Mouse (Mus musculus): Measurements from ENCODE around the gene Saysd1. TPM values are rescaled to one million over a fixed set of nuclear protein-coding genes. Genes with fewer than 3 reads are reported as not detected.

Saysd1 gene
- 11.6 and 12.6 TPM in 2 replicates for polyA plus RNA-seq (2015; fragmentation: Nextera tagmentation; extraction: Ambion mirVana)

DNA sequence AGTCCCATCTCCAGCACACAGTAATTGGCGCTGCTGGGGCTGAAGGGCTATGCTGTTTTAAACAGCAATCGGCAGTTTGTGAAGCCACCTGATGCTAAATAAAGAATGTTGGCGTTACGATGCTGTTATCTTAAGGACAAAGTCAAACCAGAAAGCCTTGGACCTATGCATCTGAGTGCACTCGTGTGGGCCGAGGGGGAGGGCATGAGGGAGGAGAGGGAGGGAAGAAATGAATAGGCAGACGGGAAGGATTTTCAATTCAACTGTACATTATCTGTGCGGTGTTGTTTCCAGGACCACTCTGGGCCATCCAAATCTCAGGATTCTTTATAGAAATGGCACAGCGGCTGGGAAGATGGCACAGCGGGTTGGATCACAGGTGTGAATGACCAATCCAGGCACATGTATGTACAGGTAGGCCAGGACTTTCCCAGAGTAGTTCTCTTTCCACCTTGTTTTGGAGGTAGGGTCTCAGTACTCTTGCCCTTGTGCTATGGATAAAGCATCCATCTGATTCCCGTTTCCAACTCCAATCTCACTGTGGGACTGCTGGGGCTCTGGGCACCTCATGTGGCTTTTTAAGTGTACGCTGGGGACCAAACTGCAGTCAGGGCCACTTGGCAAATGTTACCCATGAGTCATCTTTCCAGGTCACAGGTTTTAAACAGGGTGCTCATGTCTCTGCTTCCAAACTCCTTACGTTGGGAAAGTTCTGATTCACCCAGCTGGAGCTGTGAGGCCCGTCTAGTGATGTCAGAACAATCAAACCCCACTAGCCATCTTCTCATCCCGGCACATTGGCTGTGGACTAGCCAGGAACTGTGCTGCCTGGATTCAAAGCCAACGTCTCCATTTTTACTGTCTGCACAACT lies at the start of gene Saysd1:
Saysd1 (minus strand) TSS at position 51 of the 872 bp plus-strand sequence.
- Histone ChIP-seq H3K4me1 (ENCODE audit: control insufficient read depth, insufficient read depth, low read length) (no peaks in the 10 kb centered on the region), H3K4me3 (ENCODE audit: low read depth, low read length) (no peak within 1 kb of the TSS), H3K36me3 (ENCODE audit: control insufficient read depth, insufficient read depth, low read length) (no peaks in the 10 kb centered on the region), H3K4me2 (ENCODE audit: low read length) (no peak within 1 kb of the TSS), H3K27ac (ENCODE audit: low read length) (no peak within 1 kb of the TSS), H3K9ac (ENCODE audit: low read depth, low read length) (no peak within 1 kb of the TSS), H3K27me3 (ENCODE audit: control insufficient read depth, insufficient read depth, low read depth, low read length) (no peaks in the 10 kb centered on the region), H3K9me3 (replicated peaks; ENCODE audit: control insufficient read depth, low read length, poor library complexity, severe bottlenecking) (no peaks in the 10 kb centered on the region)
- WGBS: 88% methylated on average over 16 of the region's 16 CpGs
- no peak for ATAC-seq

DNA sequence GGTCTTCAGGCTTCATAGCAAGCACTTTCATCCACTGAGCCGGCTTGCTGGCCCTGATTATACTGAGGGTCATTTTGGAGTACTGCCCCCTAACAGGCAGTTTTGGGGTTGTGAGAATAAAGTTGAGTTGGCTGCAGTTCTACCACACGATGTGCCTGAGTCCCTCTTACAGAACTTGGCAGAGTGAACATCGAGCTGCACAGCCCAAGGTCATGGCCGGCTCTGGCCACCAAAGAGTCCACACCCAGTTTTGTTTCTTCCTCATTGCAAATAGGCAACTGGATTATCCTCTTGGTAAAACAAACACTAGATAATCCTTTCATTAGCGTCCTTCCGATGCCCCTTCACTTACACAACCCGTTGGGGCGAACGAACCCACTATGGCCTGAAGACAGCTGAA lies 47.1 kb upstream of the Saysd1 start:
- H3K4me2 ChIP-seq (ENCODE audit: low read length): no peak overlapping the region
- no peak overlapping the region for H3K27ac ChIP-seq (ENCODE audit: low read length)
- H3K9ac ChIP-seq (ENCODE audit: low read depth, low read length): no peak overlapping the region
- H3K4me1 ChIP-seq (ENCODE audit: control insufficient read depth, insufficient read depth, low read length): peaks cover 8% of the 10 kb centered on the region
- H3K36me3 ChIP-seq (ENCODE audit: control insufficient read depth, insufficient read depth, low read length): no peaks in the 10 kb centered on the region
- H3K27me3 ChIP-seq (ENCODE audit: control insufficient read depth, insufficient read depth, low read depth, low read length): peaks cover 5% of the 10 kb centered on the region
- no peaks in the 10 kb centered on the region for H3K9me3 ChIP-seq (replicated peaks; ENCODE audit: control insufficient read depth, low read length, poor library complexity, severe bottlenecking)
- no peak for ATAC-seq
- no peak overlapping the region for H3K4me3 ChIP-seq (ENCODE audit: low read depth, low read length)
- 76% methylated on average over 9 of the region's 9 CpGs for WGBS

DNA sequence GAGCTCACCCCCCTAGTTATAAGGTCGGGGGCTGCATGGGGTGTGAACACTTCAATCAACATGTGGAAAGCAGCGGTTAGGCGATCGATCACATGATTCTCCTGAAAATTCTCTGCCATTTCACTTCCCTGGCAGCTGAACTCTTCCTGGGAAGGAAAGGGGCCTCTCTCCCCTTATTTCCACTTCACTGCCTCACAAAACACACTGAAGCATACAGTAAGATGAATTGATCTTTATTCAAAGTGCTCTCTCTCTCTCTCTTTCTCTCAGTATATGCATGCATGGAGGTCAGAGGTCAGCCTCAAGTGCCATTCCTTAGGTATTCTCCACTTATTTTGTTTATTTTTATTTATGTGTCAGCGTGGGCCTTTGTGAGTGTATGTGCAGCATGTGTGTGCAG lies 45.4 kb upstream of the Saysd1 start:
- no peaks in the 10 kb centered on the region for H3K9me3 ChIP-seq (replicated peaks; ENCODE audit: control insufficient read depth, low read length, poor library complexity, severe bottlenecking)
- H3K4me1 ChIP-seq (ENCODE audit: control insufficient read depth, insufficient read depth, low read length): peaks cover 9% of the 10 kb centered on the region
- no peaks in the 10 kb centered on the region for H3K36me3 ChIP-seq (ENCODE audit: control insufficient read depth, insufficient read depth, low read length)
- H3K9ac ChIP-seq (ENCODE audit: low read depth, low read length): no peak overlapping the region
- no peak overlapping the region for H3K4me3 ChIP-seq (ENCODE audit: low read depth, low read length)
- WGBS: 52% methylated on average over 5 of the region's 5 CpGs
- ATAC-seq: no peak
- H3K27me3 ChIP-seq (ENCODE audit: control insufficient read depth, insufficient read depth, low read depth, low read length): peaks cover 11% of the 10 kb centered on the region
- H3K27ac ChIP-seq (ENCODE audit: low read length): no peak overlapping the region
- H3K4me2 ChIP-seq (ENCODE audit: low read length): no peak overlapping the region

DNA sequence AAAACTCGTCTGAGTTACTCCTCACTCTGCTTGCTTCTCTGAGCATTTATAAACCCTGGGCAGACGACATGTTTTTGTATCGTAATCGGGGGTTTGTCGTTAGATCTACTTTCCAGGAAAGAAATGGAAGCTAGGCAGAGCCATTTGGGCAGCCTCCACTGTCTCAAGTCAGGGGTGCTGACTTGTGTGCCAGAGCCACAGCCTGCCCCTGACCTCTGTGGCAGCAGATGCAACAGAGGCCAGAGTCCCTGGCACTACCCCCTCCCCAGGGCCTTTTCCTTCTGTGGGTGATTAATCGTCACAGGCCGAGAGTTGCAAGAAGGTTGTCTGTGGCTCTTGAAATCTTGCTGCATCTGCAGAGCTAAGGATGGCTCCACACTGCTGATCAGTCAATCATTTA lies 44.3 kb upstream of the Saysd1 start:
- Histone ChIP-seq H3K36me3 (ENCODE audit: control insufficient read depth, insufficient read depth, low read length) (no peaks in the 10 kb centered on the region), H3K27me3 (ENCODE audit: control insufficient read depth, insufficient read depth, low read depth, low read length) (peaks cover 11% of the 10 kb centered on the region), H3K27ac (ENCODE audit: low read length) (no peak overlapping the region), H3K9me3 (replicated peaks; ENCODE audit: control insufficient read depth, low read length, poor library complexity, severe bottlenecking) (no peaks in the 10 kb centered on the region), H3K4me1 (ENCODE audit: control insufficient read depth, insufficient read depth, low read length) (peaks cover 9% of the 10 kb centered on the region), H3K4me3 (ENCODE audit: low read depth, low read length) (no peak overlapping the region), H3K9ac (ENCODE audit: low read depth, low read length) (no peak overlapping the region), H3K4me2 (ENCODE audit: low read length) (no peak overlapping the region)
- 91% methylated on average over 7 of the region's 7 CpGs for WGBS
- no peak for ATAC-seq

DNA sequence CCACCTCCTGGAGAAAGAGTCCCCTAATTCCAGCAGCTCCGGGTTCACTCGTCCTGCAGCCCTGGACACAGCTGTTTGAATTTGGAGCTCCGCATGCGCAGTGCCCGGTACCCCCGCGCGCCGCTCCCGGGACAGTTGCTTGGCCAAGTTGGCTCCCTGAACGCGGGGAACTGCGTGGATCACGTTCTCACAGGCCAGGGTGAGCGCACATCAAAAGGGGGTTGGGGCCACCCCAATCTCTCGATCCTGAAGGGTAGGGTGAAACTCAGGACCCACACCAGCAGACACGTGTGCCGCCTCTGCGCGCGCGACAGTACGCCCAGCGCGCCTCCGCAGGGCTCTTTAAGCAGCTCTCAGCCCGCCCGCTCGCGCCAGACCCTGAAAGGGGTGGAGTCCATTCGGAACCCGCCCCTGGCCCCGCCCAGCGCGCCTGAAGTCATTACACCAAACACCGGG lies 43.2 kb upstream of the Saysd1 start, which contains the start of gene Kcnk5:
Kcnk5 (minus strand) TSS at position 344 of the 456 bp plus-strand sequence.
- under 1% methylated on average over 36 of the region's 36 CpGs for WGBS
- Histone ChIP-seq H3K27ac (ENCODE audit: low read length) (no peak within 1 kb of the TSS), H3K4me3 (ENCODE audit: low read depth, low read length) (peak within 1 kb of the TSS; percentile 44), H3K4me1 (ENCODE audit: control insufficient read depth, insufficient read depth, low read length) (peaks cover 9% of the 10 kb centered on the region), H3K4me2 (ENCODE audit: low read length) (peak within 1 kb of the TSS; percentile 82), H3K9ac (ENCODE audit: low read depth, low read length) (peak within 1 kb of the TSS; percentile 15), H3K27me3 (ENCODE audit: control insufficient read depth, insufficient read depth, low read depth, low read length) (peaks cover 11% of the 10 kb centered on the region), H3K36me3 (ENCODE audit: control insufficient read depth, insufficient read depth, low read length) (no peaks in the 10 kb centered on the region), H3K9me3 (replicated peaks; ENCODE audit: control insufficient read depth, low read length, poor library complexity, severe bottlenecking) (no peaks in the 10 kb centered on the region)
- ATAC-seq: peak; percentile 92

DNA sequence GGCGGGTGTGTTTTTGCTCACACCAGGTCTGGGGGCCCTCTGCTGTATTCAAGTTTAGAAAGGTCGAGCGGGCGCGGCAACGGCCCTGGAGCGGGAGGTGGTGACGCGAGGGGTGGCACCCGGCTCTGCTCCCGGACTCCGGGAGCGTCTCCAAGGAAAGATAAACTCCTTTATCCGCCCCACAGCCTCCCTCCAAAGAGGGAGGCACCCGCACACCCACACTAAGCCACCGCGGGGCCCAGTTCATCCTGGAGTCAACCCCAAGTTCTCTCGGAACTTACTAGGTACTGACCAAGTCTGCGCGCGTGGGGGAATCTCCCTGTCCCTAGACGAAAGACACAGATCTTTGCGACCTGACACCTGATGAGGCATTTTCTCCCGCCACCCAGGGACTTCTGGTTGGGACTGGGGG lies 42.4 kb upstream of the Saysd1 start:
- H3K27me3 ChIP-seq (ENCODE audit: control insufficient read depth, insufficient read depth, low read depth, low read length): peaks cover 11% of the 10 kb centered on the region
- H3K4me3 ChIP-seq (ENCODE audit: low read depth, low read length): peak overlapping the region; percentile 44
- H3K4me2 ChIP-seq (ENCODE audit: low read length): peak overlapping the region; percentile 82
- WGBS: under 1% methylated on average over 24 of the region's 24 CpGs
- H3K9me3 ChIP-seq (replicated peaks; ENCODE audit: control insufficient read depth, low read length, poor library complexity, severe bottlenecking): no peaks in the 10 kb centered on the region
- peaks cover 9% of the 10 kb centered on the region for H3K4me1 ChIP-seq (ENCODE audit: control insufficient read depth, insufficient read depth, low read length)
- H3K36me3 ChIP-seq (ENCODE audit: control insufficient read depth, insufficient read depth, low read length): no peaks in the 10 kb centered on the region
- no peak overlapping the region for H3K27ac ChIP-seq (ENCODE audit: low read length)
- no peak; the same call in 1 of the 2 replicates for ATAC-seq
- 0 out of 2 replicates have a peak overlapping the region, but pooled peaks have one; percentile 7 for H3K9ac ChIP-seq (ENCODE audit: low read depth, low read length)

DNA sequence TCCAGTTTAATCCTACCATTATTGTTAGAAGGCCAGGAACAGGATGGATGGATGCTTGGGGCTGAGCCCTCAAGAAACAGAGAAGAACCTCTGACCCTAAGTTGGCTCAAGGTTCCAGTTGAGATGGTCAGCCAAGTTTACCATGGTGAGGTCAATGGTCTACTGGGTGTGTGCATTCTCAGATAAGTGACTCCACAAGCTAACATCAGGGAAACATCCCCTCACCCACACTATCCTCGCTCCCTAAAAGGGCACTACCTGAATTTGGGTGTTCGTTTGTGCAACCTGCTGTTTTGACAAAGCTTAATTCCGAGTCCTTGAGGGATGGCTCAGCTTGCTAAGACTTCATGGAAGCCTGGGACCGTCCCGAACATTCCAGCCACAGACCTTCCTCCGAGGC lies 42.0 kb upstream of the Saysd1 start:
- peak overlapping the region; percentile 44 for H3K4me3 ChIP-seq (ENCODE audit: low read depth, low read length)
- peaks cover 11% of the 10 kb centered on the region for H3K27me3 ChIP-seq (ENCODE audit: control insufficient read depth, insufficient read depth, low read depth, low read length)
- peaks cover 9% of the 10 kb centered on the region for H3K4me1 ChIP-seq (ENCODE audit: control insufficient read depth, insufficient read depth, low read length)
- no peak overlapping the region for H3K9ac ChIP-seq (ENCODE audit: low read depth, low read length)
- no peak for ATAC-seq
- peak overlapping the region; percentile 82 for H3K4me2 ChIP-seq (ENCODE audit: low read length)
- H3K9me3 ChIP-seq (replicated peaks; ENCODE audit: control insufficient read depth, low read length, poor library complexity, severe bottlenecking): no peaks in the 10 kb centered on the region
- 5% methylated on average over 6 of the region's 6 CpGs for WGBS
- no peaks in the 10 kb centered on the region for H3K36me3 ChIP-seq (ENCODE audit: control insufficient read depth, insufficient read depth, low read length)
- no peak overlapping the region for H3K27ac ChIP-seq (ENCODE audit: low read length)

DNA sequence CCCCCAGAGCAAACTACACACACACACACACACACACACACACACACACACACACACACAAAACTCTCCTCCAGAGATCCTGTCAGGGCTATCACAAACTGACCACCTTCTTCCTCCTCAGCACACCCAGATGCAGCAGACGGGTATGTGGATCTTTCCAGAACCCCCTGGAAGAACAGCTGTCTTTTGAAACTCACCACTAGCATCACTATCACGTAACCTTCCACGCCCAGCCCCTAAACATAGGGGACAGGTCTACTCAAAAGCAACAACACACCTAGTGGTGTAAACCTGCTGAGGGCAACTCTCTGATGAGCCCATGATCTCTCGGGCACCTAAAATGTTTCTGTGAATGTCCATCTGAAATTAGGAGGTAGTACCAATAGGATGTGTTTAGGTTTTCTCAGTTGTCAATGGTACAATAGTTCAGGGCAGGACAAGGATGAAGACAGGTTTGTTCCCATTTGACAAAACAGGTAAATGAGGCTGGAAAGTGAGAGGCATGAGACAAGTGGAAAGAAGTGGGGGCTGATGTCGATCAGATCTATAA lies 41.5 kb upstream of the Saysd1 start:
- peaks cover 11% of the 10 kb centered on the region for H3K27me3 ChIP-seq (ENCODE audit: control insufficient read depth, insufficient read depth, low read depth, low read length)
- 80% methylated on average over 5 of the region's 5 CpGs for WGBS
- no peaks in the 10 kb centered on the region for H3K9me3 ChIP-seq (replicated peaks; ENCODE audit: control insufficient read depth, low read length, poor library complexity, severe bottlenecking)
- no peak overlapping the region for H3K4me2 ChIP-seq (ENCODE audit: low read length)
- peaks cover 9% of the 10 kb centered on the region for H3K4me1 ChIP-seq (ENCODE audit: control insufficient read depth, insufficient read depth, low read length)
- no peak overlapping the region for H3K4me3 ChIP-seq (ENCODE audit: low read depth, low read length)
- no peak for ATAC-seq
- H3K27ac ChIP-seq (ENCODE audit: low read length): no peak overlapping the region
- H3K9ac ChIP-seq (ENCODE audit: low read depth, low read length): no peak overlapping the region
- H3K36me3 ChIP-seq (ENCODE audit: control insufficient read depth, insufficient read depth, low read length): no peaks in the 10 kb centered on the region

DNA sequence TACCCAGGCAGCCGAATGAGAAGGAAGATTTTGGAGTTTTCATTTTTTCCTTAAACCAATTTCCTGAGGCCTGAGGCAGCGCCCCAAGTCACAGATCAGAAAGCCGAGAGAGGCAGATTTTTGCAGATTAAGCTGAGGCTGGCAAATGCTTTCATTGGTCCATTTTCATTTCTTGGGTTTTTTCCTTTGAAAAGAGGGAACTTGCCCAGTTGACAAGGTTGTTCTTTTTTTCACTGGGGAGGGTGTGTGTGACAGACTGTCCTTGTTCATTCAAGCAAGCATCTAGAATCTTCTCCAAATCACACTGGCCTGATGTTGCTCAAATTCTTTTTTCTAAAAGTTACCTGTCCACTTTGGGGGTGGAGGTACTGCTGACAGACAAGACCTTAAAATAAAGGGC lies 40.7 kb upstream of the Saysd1 start:
- H3K9me3 ChIP-seq (replicated peaks; ENCODE audit: control insufficient read depth, low read length, poor library complexity, severe bottlenecking): no peaks in the 10 kb centered on the region
- H3K4me3 ChIP-seq (ENCODE audit: low read depth, low read length): no peak overlapping the region
- no peak overlapping the region for H3K9ac ChIP-seq (ENCODE audit: low read depth, low read length)
- no peak overlapping the region for H3K4me2 ChIP-seq (ENCODE audit: low read length)
- no peaks in the 10 kb centered on the region for H3K36me3 ChIP-seq (ENCODE audit: control insufficient read depth, insufficient read depth, low read length)
- peaks cover 9% of the 10 kb centered on the region for H3K4me1 ChIP-seq (ENCODE audit: control insufficient read depth, insufficient read depth, low read length)
- no peak for ATAC-seq
- H3K27ac ChIP-seq (ENCODE audit: low read length): no peak overlapping the region
- WGBS: 31% methylated on average over 3 of the region's 3 CpGs
- peaks cover 11% of the 10 kb centered on the region for H3K27me3 ChIP-seq (ENCODE audit: control insufficient read depth, insufficient read depth, low read depth, low read length)
